Mouse (Mus musculus) adipocyte (in vitro differentiated cells): Measurements from ENCODE around the gene Zp1.
A peak's percentile ranks its signal among the peaks of the same experiment; 100 is the strongest.

Source experiments
- DNase-seq: peaks from one replicate; pipeline ENCODE4 v3.0.0-alpha.2; 2016; ENCODE audit warnings: low spot score

Zp1 gene

GRCm38 (mm10) chr19:10920532-10920931, at the start of gene Zp1:
Zp1 (minus strand) TSS chr19:10920632.
- no peak for DNase-seq

GRCm38 (mm10) chr19:10968578-10968977, 48.1 kb upstream of the Zp1 start:
- DNase-seq, result no peak

- DNase-seq, result no peak
These were observed 45.3 kb upstream of the Zp1 start for GRCm38 (mm10) chr19:10965721-10966120.

GRCm38 (mm10) chr19:10959978-10960346, 39.5 kb upstream of the Zp1 start:
- DNase-seq, result no peak

GRCm38 (mm10) chr19:10959085-10959977, 38.9 kb upstream of the Zp1 start:
- DNase-seq, result peak; percentile 87

GRCm38 (mm10) chr19:10952021-10952939, 31.8 kb upstream of the Zp1 start:
- no peak for DNase-seq

GRCm38 (mm10) chr19:10949558-10949957, 29.1 kb upstream of the Zp1 start:
- no peak for DNase-seq

- peak; percentile 99 for DNase-seq
These were observed 28.7 kb upstream of the Zp1 start, which contains the start of gene Ccdc86 for GRCm38 (mm10) chr19:10949112-10949511. Ccdc86 (minus strand) TSS chr19:10949266.

- DNase-seq, result no peak
These were observed 28.0 kb upstream of the Zp1 start for GRCm38 (mm10) chr19:10948416-10948815.

GRCm38 (mm10) chr19:10947219-10947618, 26.8 kb upstream of the Zp1 start:
- no peak for DNase-seq

- no peak for DNase-seq
These were observed 26.1 kb upstream of the Zp1 start for GRCm38 (mm10) chr19:10946506-10946905.

- no peak for DNase-seq
These were observed 23.5 kb upstream of the Zp1 start for GRCm38 (mm10) chr19:10943955-10944354.

- DNase-seq, result no peak
These were observed 20.5 kb upstream of the Zp1 start for GRCm38 (mm10) chr19:10940801-10941457.

GRCm38 (mm10) chr19:10940097-10940800, 19.8 kb upstream of the Zp1 start:
- no peak for DNase-seq

- no peak for DNase-seq
These were observed 18.3 kb upstream of the Zp1 start for GRCm38 (mm10) chr19:10938771-10939170.

GRCm38 (mm10) chr19:10937110-10937563, 16.7 kb upstream of the Zp1 start, which contains the start of gene Ptgdr2:
Ptgdr2 (plus strand) TSS chr19:10937160.
- DNase-seq, result no peak

- DNase-seq, result no peak
These were observed 15.6 kb upstream of the Zp1 start for GRCm38 (mm10) chr19:10936077-10936476.

GRCm38 (mm10) chr19:10935029-10935428, 14.6 kb upstream of the Zp1 start:
- no peak for DNase-seq

- DNase-seq, result no peak
These were observed 10.2 kb upstream of the Zp1 start for GRCm38 (mm10) chr19:10930641-10931040.

GRCm38 (mm10) chr19:10926666-10927065, 6.2 kb upstream of the Zp1 start:
- DNase-seq, result no peak

- no peak for DNase-seq
These were observed 5.7 kb upstream of the Zp1 start for GRCm38 (mm10) chr19:10926123-10926621.
